Mouse (Mus musculus) thymus, adult 2 months (tissue): ENCODE measurements at regions not wholly inside any gene's neighbourhood (a gene's known extent, or its start where the extent isn't known, plus 50 kb on each side); places are given as distances from the start of the nearest gene placed in this dataset.

Experiments
- DNase-seq: peaks from one replicate; pipeline ENCODE4 v3.0.0; 2021
- H3K27ac ChIP-seq: fragments of 200-500 bp; 2 replicates; pipeline ENCODE4 v1.5.1; 2012; ENCODE audit warnings: low read length, control low read depth; ENCODE audit not compliant: control insufficient read depth, insufficient read depth
- H3K27me3 ChIP-seq: fragments of 200-500 bp; 2 replicates; pipeline ENCODE4 v1.6.1; 2012; ENCODE audit warnings: mild to moderate bottlenecking, low read length, moderate library complexity, mixed read lengths; ENCODE audit not compliant: control insufficient read depth, insufficient read depth
- H3K36me3 ChIP-seq: fragments of 200-500 bp; 2 replicates; pipeline ENCODE4 v1.6.1; 2012; ENCODE audit warnings: mild to moderate bottlenecking, low read length, moderate library complexity; ENCODE audit not compliant: control insufficient read depth, insufficient read depth
- H3K4me1 ChIP-seq: fragments of 200-500 bp; replicated peaks from 2 replicates; pipeline ENCODE4 v1.6.1; 2012; ENCODE audit warnings: low read length; ENCODE audit not compliant: control insufficient read depth, insufficient read depth
- H3K4me3 ChIP-seq: fragments of 200-500 bp; 2 replicates; pipeline ENCODE4 v1.5.1; 2012; ENCODE audit warnings: mild to moderate bottlenecking, low read length, control low read depth, moderate library complexity; ENCODE audit not compliant: control insufficient read depth, insufficient read depth
- CTCF ChIP-seq: fragments of 200-500 bp; IDR thresholded peaks from 2 replicates; pipeline ENCODE4 v1.5.1; 2012; ENCODE audit warnings: mild to moderate bottlenecking, control low read depth, low read length, moderate library complexity, borderline replicate concordance; ENCODE audit not compliant: control insufficient read depth, poor library complexity, insufficient read depth; ENCODE audit errors: extremely low read depth
- POLR2A ChIP-seq: fragments of 200-500 bp; IDR thresholded peaks from 2 replicates; pipeline ENCODE4 v1.6.1; 2012; ENCODE audit warnings: mild to moderate bottlenecking, low read length, control low read depth, moderate library complexity; ENCODE audit not compliant: control insufficient read depth, poor library complexity, insufficient read depth; ENCODE audit errors: extremely low read depth
- WGBS: fragments of 180-500 bp; shearing (Covaris S2); methylation state at CpG from one replicate; pipeline ENCODE4 v1.1.7; 2018; 5-methylcytosine and 5-hydroxymethylcytosine counted together

- Histone ChIP-seq H3K4me1 (no peaks in the 10 kb centered on the region), H3K4me3 (no peak overlapping the region), H3K27ac (no peak overlapping the region), H3K27me3 (no peaks in the 10 kb centered on the region), H3K36me3 (no peaks in the 10 kb centered on the region)
- TF ChIP-seq CTCF (no peak), POLR2A (no peak)
- DNase-seq = no peak
- WGBS = 93% methylated on average over 2 of the region's 2 CpGs
Observed at GRCm38 (mm10) chr12:36949096-36949738, 159.1 kb upstream of the Meox2 start.

GRCm38 (mm10) chr12:36974432-36975094 is 133.8 kb upstream of the Meox2 start:
- Histone ChIP-seq H3K4me3 (no peak overlapping the region), H3K27me3 (no peaks in the 10 kb centered on the region), H3K36me3 (no peaks in the 10 kb centered on the region), H3K4me1 (no peaks in the 10 kb centered on the region), H3K27ac (no peak overlapping the region)
- no peak for DNase-seq
- TF ChIP-seq CTCF (no peak), POLR2A (no peak)
- 86% methylated on average over 3 of the region's 3 CpGs for WGBS

- Histone ChIP-seq H3K4me1 (no peaks in the 10 kb centered on the region), H3K27me3 (no peaks in the 10 kb centered on the region), H3K36me3 (no peaks in the 10 kb centered on the region), H3K4me3 (no peak overlapping the region), H3K27ac (no peak overlapping the region)
- TF ChIP-seq CTCF = no peak
- TF ChIP-seq POLR2A = no peak
- no peak for DNase-seq
- 54% methylated on average over 3 of the region's 3 CpGs for WGBS
Observed at GRCm38 (mm10) chr12:36977141-36977540, 131.2 kb upstream of the Meox2 start.

- Histone ChIP-seq H3K4me1 (no peaks in the 10 kb centered on the region), H3K36me3 (no peaks in the 10 kb centered on the region), H3K4me3 (no peak overlapping the region), H3K27ac (no peak overlapping the region), H3K27me3 (no peaks in the 10 kb centered on the region)
- WGBS = 90% methylated on average over 4 of the region's 4 CpGs
- TF ChIP-seq CTCF (no peak), POLR2A (no peak)
- DNase-seq = no peak
Observed at GRCm38 (mm10) chr12:36991135-36991534, 117.2 kb upstream of the Meox2 start.

- TF ChIP-seq POLR2A = no peak
- TF ChIP-seq CTCF = no peak
- WGBS = 95% methylated on average over 4 of the region's 4 CpGs
- H3K27me3 ChIP-seq = no peaks in the 10 kb centered on the region
- no peaks in the 10 kb centered on the region for H3K4me1 ChIP-seq
- no peak for DNase-seq
- H3K4me3 ChIP-seq = no peak overlapping the region
- no peak overlapping the region for H3K27ac ChIP-seq
- no peaks in the 10 kb centered on the region for H3K36me3 ChIP-seq
Observed at GRCm38 (mm10) chr12:36991970-36992369, 116.4 kb upstream of the Meox2 start.

GRCm38 (mm10) chr12:37001401-37001800 is 106.9 kb upstream of the Meox2 start:
- no peak overlapping the region for H3K4me3 ChIP-seq
- H3K27ac ChIP-seq = no peak overlapping the region

More at GRCm38 (mm10) chr12:37001401-37001800, 106.9 kb upstream of the Meox2 start:
- no peaks in the 10 kb centered on the region for H3K36me3 ChIP-seq
- H3K27me3 ChIP-seq = no peaks in the 10 kb centered on the region
- no peaks in the 10 kb centered on the region for H3K4me1 ChIP-seq
- DNase-seq = no peak
- WGBS = 84% methylated on average over 3 of the region's 3 CpGs
- TF ChIP-seq POLR2A (no peak), CTCF (no peak)
